Mouse (Mus musculus) subcutaneous adipose tissue, adult 2 months (tissue): ENCODE data around the gene D16Ertd472e. TPM values are rescaled to one million over a fixed set of nuclear protein-coding genes. Genes with fewer than 3 reads are reported as not detected.

ENCODE experiments used
- polyA plus RNA-seq: library from polyadenylated mRNA; depleted of rRNA; stranded (reverse); fragments of >200 nt; gene quantifications from 2 replicates; pipeline ENCODE4 v1.2.3, GENCODE M21; 2012; ENCODE audit warnings: low replicate concordance; rRNA removed

The D16Ertd472e gene
- 3.5 and 8.0 TPM in 2 replicates for polyA plus RNA-seq

DNA sequence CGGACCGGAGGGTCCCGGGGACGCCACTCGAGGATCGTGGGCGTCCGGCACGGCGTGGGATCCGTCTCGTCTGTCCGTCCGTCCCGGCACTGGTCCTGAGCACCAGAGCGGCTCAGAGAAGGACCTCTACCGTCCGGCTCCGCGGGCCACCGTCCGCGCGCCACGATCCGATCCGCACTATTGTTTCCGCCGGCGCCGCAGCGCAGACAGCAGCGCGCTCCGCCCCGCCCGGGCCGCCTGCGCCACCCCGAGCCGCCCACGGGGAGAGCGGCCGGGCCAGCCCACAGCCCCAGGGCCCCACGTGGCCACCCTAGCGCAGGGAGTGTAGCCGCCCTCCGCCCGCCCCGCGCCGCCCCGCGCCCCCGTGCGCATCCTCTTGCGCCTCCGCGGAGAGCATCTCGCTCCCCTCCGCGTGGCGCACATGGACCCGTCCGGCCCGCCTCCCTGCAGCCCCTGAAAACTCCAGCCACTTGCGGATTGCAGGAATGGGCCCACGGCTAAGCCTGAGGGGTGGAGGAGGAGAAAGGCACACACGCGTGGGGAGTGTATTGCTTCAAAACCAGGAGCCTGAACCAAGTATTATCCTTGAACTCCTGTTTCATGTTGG lies at the start of gene D16Ertd472e:
D16Ertd472e (minus strand) TSS at position 231 of the 607 bp plus-strand sequence.

Other genes starting within 250 kb of the D16Ertd472e start
- gene Btg3, start 199.5 kb downstream of the D16Ertd472e start, polyA plus RNA-seq = 3.6 and 4.9 TPM in 2 replicates